Mouse (Mus musculus) thymus, postnatal 25 days (tissue): ENCODE data around the gene BC061237.
"Not testable (repeated sequence)": the region's sequence is repeated elsewhere in the genome, so short reads cannot be mapped to it uniquely, and the experiment has no call there.

ENCODE experiments used
- DNase-seq: peaks from one replicate; pipeline ENCODE4 v3.0.0; 2022

The BC061237 gene

DNA sequence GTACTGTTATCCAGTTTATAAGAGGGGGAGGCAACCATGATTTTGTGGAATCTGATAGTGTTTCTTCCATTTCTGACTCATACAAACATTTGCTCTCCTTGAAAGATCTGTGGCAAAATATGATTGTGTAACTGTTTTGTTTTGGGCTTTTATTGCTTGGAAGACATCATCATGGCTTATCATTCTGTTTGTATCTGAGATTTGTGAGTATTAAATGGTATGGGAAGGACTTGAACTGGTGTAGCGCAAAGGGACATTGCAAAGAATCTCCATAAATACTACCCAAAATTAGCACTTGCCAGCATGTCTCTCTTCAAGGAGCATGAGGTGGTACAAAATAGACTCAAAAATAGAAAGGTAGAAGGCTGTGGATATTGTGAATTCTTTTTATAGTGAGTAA is at the start of gene BC061237:
Gene BC061237, plus strand, starts transcription at position 301 of the 400 bp plus-strand sequence.
- not testable (repeated sequence) for DNase-seq

DNA sequence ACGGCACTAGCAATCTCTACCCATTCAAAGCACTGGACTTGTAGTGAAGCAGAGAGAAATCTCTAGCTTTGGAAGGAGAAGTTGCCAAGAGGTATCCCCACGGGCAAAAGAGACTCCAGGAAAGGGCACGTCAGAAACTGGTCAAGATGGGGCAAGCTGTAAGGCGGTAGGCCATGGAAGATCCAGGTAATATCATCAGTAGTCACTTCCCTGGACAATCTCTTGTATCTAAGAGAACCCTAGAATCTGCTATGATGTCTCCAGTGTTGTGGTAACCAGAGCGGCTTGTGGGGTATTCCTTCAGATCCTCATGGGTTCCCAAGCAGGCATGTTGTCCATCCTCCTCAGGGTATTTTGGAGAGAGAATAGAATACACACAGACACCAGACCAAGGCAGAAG is 25.7 kb downstream of the BC061237 start, which contains the start of gene Gm17093:
Gene Gm17093, plus strand, starts transcription at position 301 of the 400 bp plus-strand sequence.
- not testable (repeated sequence) for DNase-seq

DNA sequence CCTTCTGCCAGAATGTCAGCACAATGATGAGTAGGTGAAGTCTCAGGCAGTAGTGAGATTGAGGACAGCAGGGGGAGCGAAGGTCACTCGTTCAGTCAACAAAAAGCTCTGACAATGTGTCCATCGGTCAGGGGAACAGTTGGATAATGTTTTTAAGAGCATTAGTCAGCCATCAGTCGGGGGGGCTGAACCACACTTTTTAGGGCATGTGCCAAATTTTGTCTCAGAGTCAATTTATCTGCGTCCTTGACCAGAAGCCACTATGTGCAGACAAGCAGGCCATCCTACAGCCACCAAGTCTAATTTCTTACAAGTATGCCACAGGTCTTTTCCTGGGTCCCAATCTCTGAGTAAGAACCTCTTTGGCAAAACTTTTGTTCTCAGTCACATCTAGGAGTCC is 55.7 kb downstream of the BC061237 start:
- not testable (repeated sequence) for DNase-seq
